Mouse (Mus musculus): ENCODE measurements at regions not wholly inside any gene's neighbourhood (a gene's known extent, or its start where the extent isn't known, plus 50 kb on each side); places are given as distances from the start of the nearest gene placed in this dataset.
"Not testable (repeated sequence)": the region's sequence is repeated elsewhere in the genome, so short reads cannot be mapped to it uniquely, and the experiment has no call there.

GRCm38 (mm10) chr8:78065890-78066493, 147.1 kb upstream of the Ttc29 start:
- DNase-seq (ENCODE audit: low spot score in 2 of 2): no peak

DNA sequence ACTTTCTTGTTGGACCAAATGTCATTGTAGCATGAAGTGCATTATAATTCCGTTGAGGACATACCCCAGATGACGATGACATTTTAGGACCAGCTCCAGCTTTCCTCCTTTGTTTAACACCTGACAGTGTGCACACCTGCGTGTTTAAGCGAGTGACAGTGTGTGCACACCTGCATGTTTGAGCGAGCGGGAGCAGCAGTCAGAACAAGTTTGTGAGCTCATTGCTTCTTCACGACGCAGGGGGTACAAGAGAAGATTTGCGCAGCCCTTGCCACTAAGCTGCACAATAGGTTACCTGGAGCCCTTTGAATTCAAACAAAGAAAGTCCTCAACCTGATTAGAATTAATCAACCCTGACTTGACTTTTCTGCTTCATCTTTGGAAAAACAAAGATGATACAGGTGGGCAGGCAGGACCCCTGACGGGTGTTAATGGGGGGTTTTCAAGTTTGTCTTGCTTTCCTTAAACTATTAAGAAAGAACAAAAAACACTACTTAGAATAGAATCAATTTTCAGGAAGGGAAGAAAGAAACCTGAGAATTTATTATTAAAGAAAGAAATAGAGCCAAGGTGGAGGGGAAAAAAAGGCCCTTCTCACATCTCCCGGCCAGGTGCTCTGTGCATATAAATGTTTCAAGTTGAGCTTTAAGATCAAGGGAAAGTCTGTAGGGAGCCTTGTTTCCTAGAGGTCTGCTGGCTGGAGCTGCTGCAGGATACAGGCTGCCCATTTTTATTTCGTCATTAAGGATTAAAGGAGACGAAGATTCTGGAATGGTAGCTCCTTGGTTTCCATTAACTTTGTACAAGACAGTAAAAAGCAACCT, 144.8 kb upstream of the Ttc29 start:
- DNase-seq (ENCODE audit: low spot score in 2 of 2): no peak

DNA sequence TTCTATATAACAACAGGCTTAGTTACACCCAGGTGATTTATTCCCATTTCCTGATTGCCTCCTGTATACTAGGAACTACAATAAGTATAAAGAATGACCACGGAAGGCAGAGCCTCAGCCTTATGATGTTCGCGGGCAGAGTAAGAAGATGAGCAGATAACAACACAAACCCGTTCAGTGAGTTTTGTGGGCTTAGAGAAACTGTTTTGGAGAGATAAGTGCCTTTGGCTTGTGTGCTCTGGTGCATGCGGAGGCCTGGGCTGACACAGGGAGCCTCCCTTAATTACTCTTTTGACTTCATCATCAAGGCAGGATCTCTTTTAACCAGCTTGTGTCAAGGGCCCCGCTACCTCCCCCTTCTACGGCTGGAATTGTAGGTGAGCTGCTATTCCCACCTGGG, 139.3 kb upstream of the Ttc29 start:
- DNase-seq (ENCODE audit: low spot score in 2 of 2): no peak

DNA sequence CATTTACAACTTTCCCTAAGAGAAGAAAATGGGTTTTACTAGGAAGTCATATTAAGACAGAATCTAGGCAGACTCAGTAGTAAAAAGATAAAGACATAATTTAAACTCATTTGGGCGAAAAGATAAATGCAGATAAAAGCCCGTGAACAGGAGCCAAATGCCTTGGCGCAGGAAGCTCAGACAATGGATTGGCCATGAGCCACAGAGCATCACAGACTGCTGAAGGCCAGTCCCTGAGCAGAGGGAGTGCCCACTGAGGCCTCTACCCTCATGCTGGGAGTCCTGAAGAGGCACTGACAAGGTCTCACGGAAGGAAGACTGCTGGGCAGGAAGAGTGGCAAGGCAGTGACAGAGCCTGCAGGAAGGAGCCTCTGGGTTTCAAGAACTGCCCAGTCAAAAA, 136.0 kb upstream of the Ttc29 start:
- DNase-seq (ENCODE audit: low spot score in 2 of 2): peak in 1 of 2 experiments; percentile 10

GRCm38 (mm10) chr8:78081395-78081794, 131.7 kb upstream of the Ttc29 start:
- not testable (repeated sequence) for DNase-seq (ENCODE audit: low spot score in 2 of 2)

- DNase-seq (ENCODE audit: low spot score in 2 of 2): no peak
These were observed 130.1 kb upstream of the Ttc29 start for GRCm38 (mm10) chr8:78083012-78083411.

- no peak for DNase-seq (ENCODE audit: low spot score in 2 of 2)
These were observed 126.7 kb upstream of the Ttc29 start for GRCm38 (mm10) chr8:78086361-78086760.

DNA sequence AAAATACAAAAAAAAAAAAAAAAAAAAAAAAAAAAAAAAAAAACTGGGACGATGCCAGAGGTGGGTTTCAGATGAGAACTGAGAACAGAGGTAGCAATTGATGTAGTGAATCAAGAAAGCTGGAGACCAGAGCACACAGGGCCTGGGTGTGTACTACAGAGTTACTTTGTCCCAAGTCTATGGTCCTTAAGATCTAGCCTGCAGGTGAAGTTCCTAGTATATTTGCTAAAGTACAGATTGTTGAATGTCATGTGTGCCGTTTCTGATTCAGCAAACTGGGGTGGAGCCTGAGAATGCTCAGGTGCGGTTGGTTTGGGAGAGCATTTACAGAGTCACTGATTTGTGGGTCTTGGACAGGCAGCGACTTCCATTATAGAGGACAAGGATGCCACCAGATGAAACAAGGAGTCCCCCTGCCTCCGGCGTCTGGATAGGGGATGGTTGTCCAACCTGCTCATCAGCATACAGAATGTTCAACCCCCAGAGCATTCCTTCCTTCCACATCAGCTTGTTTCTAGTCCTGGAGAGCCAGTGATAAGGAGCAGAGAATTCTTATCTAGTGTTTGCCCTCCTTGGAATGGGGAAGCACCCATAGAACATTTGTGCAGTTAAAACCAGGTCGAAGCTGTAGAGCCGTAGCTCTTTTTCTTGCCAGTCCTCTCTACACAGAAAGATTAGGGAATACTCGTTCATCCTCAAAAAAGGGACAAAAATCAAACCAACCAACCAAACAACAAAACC, 122.5 kb upstream of the Ttc29 start:
- DNase-seq (ENCODE audit: low spot score in 2 of 2): no peak

DNA sequence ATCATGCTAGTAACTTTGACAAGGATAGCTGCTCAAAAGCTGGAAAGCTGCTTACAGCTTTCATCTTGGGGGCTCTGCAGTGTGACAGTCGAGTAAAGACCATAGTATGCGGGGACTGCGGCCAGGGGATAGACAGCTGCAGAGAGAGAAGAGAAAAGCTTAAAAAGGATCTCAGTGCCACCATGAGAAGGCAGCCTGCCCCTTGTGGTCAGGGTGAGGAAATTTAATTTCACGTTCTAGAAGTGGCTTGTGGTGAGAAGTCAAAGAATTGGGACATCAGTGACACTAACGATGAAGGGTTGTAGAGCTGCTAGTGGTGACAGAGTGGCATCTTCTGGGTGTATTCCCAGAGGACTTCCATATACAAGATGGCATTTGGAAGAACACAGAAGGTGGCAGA, 116.7 kb upstream of the Ttc29 start:
- DNase-seq (ENCODE audit: low spot score in 2 of 2): no peak

DNA sequence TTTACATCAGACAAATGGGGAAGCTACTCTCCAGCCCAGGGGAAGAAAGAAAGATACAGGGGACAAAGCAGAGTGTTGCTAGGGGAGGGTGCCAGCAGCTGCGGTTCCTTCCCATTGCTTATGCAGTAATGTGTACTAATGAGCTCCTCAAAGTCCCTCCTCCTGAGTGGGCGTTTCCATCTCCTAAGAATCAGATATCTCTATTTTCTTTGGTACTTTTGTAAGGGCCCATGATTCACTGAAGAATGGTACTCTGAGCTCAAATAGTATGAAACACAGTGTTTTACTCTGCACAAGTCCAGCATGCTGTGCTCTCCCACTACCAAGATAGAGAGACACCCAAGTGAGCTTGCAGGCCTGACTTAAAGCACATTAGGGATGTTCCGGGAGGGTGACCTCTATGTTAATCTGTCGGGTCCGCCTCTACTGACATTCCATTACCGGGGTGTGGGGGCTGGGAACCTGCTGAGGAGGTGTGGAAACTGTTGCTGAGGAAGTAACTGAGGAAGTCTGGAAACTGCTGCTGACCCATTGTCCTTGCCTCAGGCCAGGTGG, 114.8 kb upstream of the Ttc29 start:
- no peak for DNase-seq (ENCODE audit: low spot score in 2 of 2)

GRCm38 (mm10) chr8:78099091-78099490, 114.0 kb upstream of the Ttc29 start:
- DNase-seq (ENCODE audit: low spot score in 2 of 2): no peak

DNA sequence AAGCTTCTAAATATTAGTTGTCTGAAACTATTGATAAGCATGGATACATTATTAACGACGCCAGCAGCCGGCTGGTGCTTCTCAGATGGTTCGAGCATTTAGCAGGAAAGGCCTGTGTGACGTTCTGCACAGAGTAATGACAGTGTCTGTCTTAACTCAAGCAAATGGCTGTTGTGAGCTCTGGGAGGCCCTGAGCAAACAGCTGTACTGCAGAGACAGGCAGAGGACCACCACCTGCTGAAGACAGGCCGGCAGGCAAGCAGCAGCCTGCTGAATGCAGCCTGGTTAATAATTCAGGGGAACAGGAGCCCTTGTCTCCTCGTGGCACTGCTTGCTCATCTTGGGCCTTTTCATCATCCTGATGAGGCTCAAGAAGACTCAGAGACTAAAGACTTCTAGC, 105.8 kb upstream of the Ttc29 start:
- DNase-seq (ENCODE audit: low spot score in 2 of 2): no peak

DNA sequence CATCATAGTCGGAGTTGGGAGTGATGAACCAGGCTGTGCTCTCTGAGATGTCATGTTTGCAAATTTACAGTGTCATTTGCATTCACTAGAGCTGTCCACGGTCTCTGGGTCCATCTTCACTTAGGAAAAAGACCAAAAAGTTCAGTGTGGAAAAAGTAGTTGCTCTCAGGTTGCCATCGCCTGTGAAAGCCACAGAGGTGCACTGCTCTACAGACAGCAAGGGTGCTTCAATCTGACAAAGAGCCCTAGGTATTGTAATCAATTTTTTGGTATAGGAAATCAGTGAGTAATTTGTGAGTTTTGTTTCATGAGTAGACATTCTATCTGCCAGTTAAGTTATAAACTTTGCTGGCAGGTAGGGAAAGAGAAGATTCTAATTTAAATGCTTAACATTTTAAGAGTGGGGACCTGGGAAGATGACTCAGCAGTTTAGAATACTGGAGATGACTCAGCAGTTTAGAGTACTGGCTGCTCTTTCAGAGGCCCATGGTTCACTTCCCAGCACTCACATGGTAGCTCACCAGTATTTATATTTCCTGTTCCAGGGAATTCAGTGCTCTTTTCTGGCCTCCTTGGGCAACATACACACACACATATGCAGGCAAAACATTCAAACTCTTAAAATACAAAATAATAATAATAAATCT, 103.0 kb upstream of the Ttc29 start:
- no peak for DNase-seq (ENCODE audit: low spot score in 2 of 2)

DNA sequence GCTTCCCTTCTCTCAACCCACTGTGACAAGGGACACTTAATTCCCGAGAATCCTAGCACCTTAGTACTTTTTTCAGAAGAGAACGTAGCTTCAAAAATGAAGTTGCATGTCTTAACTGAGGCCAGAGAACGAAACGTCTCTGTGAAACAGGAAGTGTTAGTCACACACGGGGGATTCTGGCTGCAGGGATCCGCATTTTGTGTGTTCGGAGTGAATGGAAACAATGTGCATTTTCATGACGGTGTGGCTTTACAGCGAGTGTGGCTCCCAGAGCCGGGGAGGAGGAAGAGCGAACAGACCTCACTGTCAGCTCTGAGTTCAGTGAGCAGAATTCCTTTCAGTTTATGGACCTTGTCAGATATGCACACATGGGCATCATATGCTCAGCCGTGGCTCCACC, 100.0 kb upstream of the Ttc29 start:
- DNase-seq (ENCODE audit: low spot score in 2 of 2): no peak

- DNase-seq (ENCODE audit: low spot score in 2 of 2): no peak
These were observed 98.6 kb upstream of the Ttc29 start for GRCm38 (mm10) chr8:78114512-78114911.

GRCm38 (mm10) chr8:78117191-78117590, 95.9 kb upstream of the Ttc29 start:
- DNase-seq (ENCODE audit: low spot score in 2 of 2): no peak

- no peak for DNase-seq (ENCODE audit: low spot score in 2 of 2)
These were observed 94.6 kb upstream of the Ttc29 start for GRCm38 (mm10) chr8:78118493-78118892.

GRCm38 (mm10) chr8:78119682-78120081, 93.4 kb upstream of the Ttc29 start:
- no peak for DNase-seq (ENCODE audit: low spot score in 2 of 2)

DNA sequence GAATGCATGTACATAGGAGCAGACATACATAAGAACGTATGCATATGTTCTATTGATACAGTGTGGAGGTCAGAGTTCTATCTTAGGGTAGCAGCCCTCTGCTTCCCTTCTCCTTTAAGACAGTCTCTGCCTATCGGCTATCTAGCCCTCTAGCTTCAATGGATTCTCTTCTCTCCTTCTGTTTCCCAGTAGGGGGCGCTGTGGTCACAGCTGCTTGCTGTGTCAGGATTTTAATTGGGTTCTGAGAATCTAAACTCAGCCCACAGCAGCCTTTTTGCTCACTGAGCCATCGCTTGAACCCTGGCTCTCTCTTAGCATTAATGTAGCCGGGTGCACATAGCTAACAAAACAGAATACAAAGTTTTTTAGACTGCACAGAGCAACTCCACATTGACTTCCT, 88.8 kb upstream of the Ttc29 start:
- DNase-seq (ENCODE audit: low spot score in 2 of 2): no peak

GRCm38 (mm10) chr8:78127852-78128251, 85.2 kb upstream of the Ttc29 start:
- DNase-seq (ENCODE audit: low spot score in 2 of 2): no peak

GRCm38 (mm10) chr8:78129061-78129460, 84.0 kb upstream of the Ttc29 start:
- DNase-seq (ENCODE audit: low spot score in 2 of 2): no peak

GRCm38 (mm10) chr8:78139514-78139913, 73.6 kb upstream of the Ttc29 start:
- not testable (repeated sequence) for DNase-seq (ENCODE audit: low spot score in 2 of 2)
